Mouse (Mus musculus) liver, adult 2 months (tissue): ENCODE data around the gene Abcb11.

ENCODE experiments used
- CTCF ChIP-seq: fragments of 200-500 bp; IDR thresholded peaks from 2 replicates; pipeline ENCODE4 v1.5.1; 2011; ENCODE audit warnings: low read depth, low read length, control low read depth
- POLR2A ChIP-seq: fragments of 200-500 bp; IDR thresholded peaks from 2 replicates; pipeline ENCODE4 v1.6.1; 2011; ENCODE audit warnings: low read length, control low read depth; ENCODE audit not compliant: insufficient read depth; ENCODE audit errors: extremely low read depth

DNA sequence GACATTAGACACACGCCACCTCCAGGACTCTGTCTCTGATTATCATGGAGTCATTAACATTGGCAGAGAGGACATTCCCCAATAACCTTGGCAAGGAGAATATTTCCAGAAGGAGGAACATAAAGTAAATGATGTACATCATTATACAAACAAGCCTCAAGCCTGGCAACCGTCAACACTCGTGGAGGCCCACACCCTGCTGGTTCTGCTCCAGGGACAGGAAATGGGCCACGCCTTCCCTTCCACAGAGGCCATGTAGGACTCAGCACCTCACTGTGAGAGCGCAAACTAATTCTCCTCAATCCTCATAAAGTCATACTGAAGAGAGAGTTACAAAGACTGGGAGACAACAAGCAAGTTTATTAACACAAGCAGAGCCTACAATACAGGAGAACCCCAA lies 148.9 kb downstream of the Abcb11 start:
- TF ChIP-seq CTCF (no peak), POLR2A (no peak)
